Mouse (Mus musculus): ENCODE data around the gene Tfdp1. TPM values are rescaled to one million over a fixed set of nuclear protein-coding genes. Genes with fewer than 3 reads are reported as not detected.
"Not testable (repeated sequence)": the region's sequence is repeated elsewhere in the genome, so short reads cannot be mapped to it uniquely, and the experiment has no call there.

The Tfdp1 gene
- total RNA-seq (2021) = 10 to 100 TPM; 50.1 to 59.3 TPM
- long read RNA-seq, experiment 1, transcript Tfdp1-204 (12 exons, 2,511 nt) = minor isoform, 21 of 119 reads
- long read RNA-seq, experiment 1, transcript Tfdp1-201 (11 exons, 1,700 nt) = major isoform, 24 of 119 reads
- long read RNA-seq, experiment 1, partial matches to known transcripts = 13 of 119 reads
- long read RNA-seq, experiment 1, other reads (novel, unspliced or antisense) = 57 of 119 reads
- long read RNA-seq, experiment 2, transcript Tfdp1-201 (11 exons, 1,700 nt) = minor isoform, 8 of 69 reads
- long read RNA-seq, experiment 2, transcript Tfdp1-203 (11 exons, 2,421 nt) = minor isoform, 6 of 69 reads
- long read RNA-seq, experiment 2, transcript Tfdp1-204 (12 exons, 2,511 nt) = major isoform, 14 of 69 reads
- long read RNA-seq, experiment 2, partial matches to known transcripts = 5 of 69 reads
- long read RNA-seq, experiment 2, other reads (novel, unspliced or antisense) = 36 of 69 reads

- DNase-seq (ENCODE audit: low spot score in 2 of 2) = peak; percentile 69 to 88
These were observed at the start of gene Tfdp1 for GRCm38 (mm10) chr8:13338255-13338860. Gene Tfdp1, plus strand, starts transcription at chr8:13338751.

GRCm38 (mm10) chr8:13292364-13292763 is 46.2 kb upstream of the Tfdp1 start:
- peak; percentile 77 to 80 for DNase-seq (ENCODE audit: low spot score in 2 of 2)

- no peak for DNase-seq (ENCODE audit: low spot score in 2 of 2)
These were observed 44.7 kb upstream of the Tfdp1 start for GRCm38 (mm10) chr8:13293677-13294470.

- DNase-seq (ENCODE audit: low spot score in 2 of 2) = no peak
These were observed 39.0 kb upstream of the Tfdp1 start for GRCm38 (mm10) chr8:13299571-13299970.

GRCm38 (mm10) chr8:13301036-13301435 is 37.5 kb upstream of the Tfdp1 start:
- DNase-seq (ENCODE audit: low spot score in 2 of 2) = no peak

- DNase-seq (ENCODE audit: low spot score in 2 of 2) = peak in 1 of 2 experiments; percentile 41
These were observed 33.1 kb upstream of the Tfdp1 start for GRCm38 (mm10) chr8:13305459-13305858.

- no peak for DNase-seq (ENCODE audit: low spot score in 2 of 2)
These were observed 32.7 kb upstream of the Tfdp1 start for GRCm38 (mm10) chr8:13305884-13306283.

- DNase-seq (ENCODE audit: low spot score in 2 of 2) = no peak
These were observed 32.1 kb upstream of the Tfdp1 start for GRCm38 (mm10) chr8:13306309-13306909.

- no peak for DNase-seq (ENCODE audit: low spot score in 2 of 2)
These were observed 31.6 kb upstream of the Tfdp1 start for GRCm38 (mm10) chr8:13306916-13307315.

GRCm38 (mm10) chr8:13314922-13315321 is 23.6 kb upstream of the Tfdp1 start:
- DNase-seq (ENCODE audit: low spot score in 2 of 2) = no peak

- no peak for DNase-seq (ENCODE audit: low spot score in 2 of 2)
These were observed 21.9 kb upstream of the Tfdp1 start for GRCm38 (mm10) chr8:13316671-13317070.

- no peak for DNase-seq (ENCODE audit: low spot score in 2 of 2)
These were observed 12.0 kb upstream of the Tfdp1 start for GRCm38 (mm10) chr8:13326598-13326997.

GRCm38 (mm10) chr8:13334671-13335070 is 3.9 kb upstream of the Tfdp1 start:
- DNase-seq (ENCODE audit: low spot score in 2 of 2) = no peak

GRCm38 (mm10) chr8:13337245-13337644 is 1.3 kb upstream of the Tfdp1 start:
- not testable (repeated sequence) for DNase-seq (ENCODE audit: low spot score in 2 of 2)

GRCm38 (mm10) chr8:13337678-13338077 is 873 bp upstream of the Tfdp1 start:
- DNase-seq (ENCODE audit: low spot score in 2 of 2) = no peak

- DNase-seq (ENCODE audit: low spot score in 2 of 2) = peak in 1 of 2 experiments; percentile 26
These were observed 522 bp downstream of the Tfdp1 start for GRCm38 (mm10) chr8:13338901-13339645.

GRCm38 (mm10) chr8:13339646-13339990 is 1.1 kb downstream of the Tfdp1 start:
- no peak for DNase-seq (ENCODE audit: low spot score in 2 of 2)

GRCm38 (mm10) chr8:13340650-13341049 is 2.1 kb downstream of the Tfdp1 start:
- DNase-seq (ENCODE audit: low spot score in 2 of 2) = no peak

- no peak for DNase-seq (ENCODE audit: low spot score in 2 of 2)
These were observed 3.8 kb downstream of the Tfdp1 start for GRCm38 (mm10) chr8:13342340-13342739.

- DNase-seq (ENCODE audit: low spot score in 2 of 2) = no peak
These were observed 4.6 kb downstream of the Tfdp1 start for GRCm38 (mm10) chr8:13343134-13343533.

- DNase-seq (ENCODE audit: low spot score in 2 of 2) = no peak
These were observed 11.5 kb downstream of the Tfdp1 start for GRCm38 (mm10) chr8:13350052-13350451.
